Comparison of ENCODE assay signal across 8 mouse cellular contexts in the genomic region with DNA sequence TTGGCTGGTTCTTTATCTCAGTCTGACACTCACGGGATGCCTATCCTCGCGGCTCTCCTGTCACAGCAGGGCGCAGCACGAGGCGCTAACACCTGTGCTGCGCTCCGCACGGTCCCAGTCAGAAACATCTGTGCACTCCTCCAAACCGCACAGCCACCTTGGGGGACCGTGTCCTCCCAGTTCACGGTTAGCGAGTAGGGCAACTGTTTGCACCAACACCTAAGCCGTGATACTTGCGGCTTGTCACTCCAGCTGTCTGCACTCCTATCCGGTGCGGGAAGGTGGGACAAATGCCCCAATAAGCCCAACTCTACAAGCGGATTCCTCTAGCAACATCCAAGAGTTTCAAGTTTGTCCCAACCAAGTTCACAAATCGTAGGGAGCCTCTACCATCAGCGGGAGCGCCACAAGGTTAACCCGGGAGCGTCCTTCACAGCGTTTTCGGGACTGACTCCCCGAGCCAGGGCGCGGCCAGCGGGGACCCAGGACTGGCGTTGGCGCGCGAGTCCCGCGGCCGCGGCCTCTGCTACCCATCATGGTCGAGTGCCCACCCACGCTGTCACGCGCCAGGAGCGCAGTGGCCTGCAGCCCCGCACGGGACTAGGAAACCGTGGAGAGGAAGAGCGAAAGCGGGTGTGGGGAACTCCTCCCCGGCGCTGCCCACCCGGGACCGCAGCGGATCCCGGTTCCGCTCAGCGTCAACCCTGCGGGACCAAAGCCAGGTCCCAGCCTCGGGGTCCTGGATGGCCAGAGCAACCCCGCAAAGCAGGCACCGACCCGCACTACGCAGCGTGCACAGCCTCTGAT. TPM values are rescaled to one million over a fixed set of nuclear protein-coding genes. Genes with fewer than 3 reads are reported as not detected.
DNase-seq lines count a peak whose midpoint lies in the region; ATAC-seq and TF ChIP-seq lines count a peak whose summit lies in the region.

No protein-coding gene starts in this region.

- H3K9me3 ChIP-seq in embryonic facial prominence, embryonic 15.5 days (replicated peaks) = no peaks in the 10 kb centered on the region
- H3K9me3 ChIP-seq in hindbrain, embryonic 12.5 days (replicated peaks) = no peaks in the 10 kb centered on the region
- H3K9me3 ChIP-seq in liver, embryonic 14.5 days (ENCODE audit: control insufficient read depth, low read length) = no peaks in the 10 kb centered on the region
- no peaks in the 10 kb centered on the region for H3K9me3 ChIP-seq in neural tube, embryonic 12.5 days

- no peaks in the 10 kb centered on the region for H3K36me3 ChIP-seq in embryonic facial prominence, embryonic 15.5 days
- no peaks in the 10 kb centered on the region for H3K36me3 ChIP-seq in hindbrain, embryonic 12.5 days
- no peaks in the 10 kb centered on the region for H3K36me3 ChIP-seq in liver, embryonic 14.5 days (replicated peaks; ENCODE audit: control insufficient read depth, insufficient read depth, low read depth)
- H3K36me3 ChIP-seq in neural tube, embryonic 12.5 days = no peaks in the 10 kb centered on the region
- H3K36me3 ChIP-seq in thymus, adult 2 months (ENCODE audit: control insufficient read depth, insufficient read depth, low read length) = no peaks in the 10 kb centered on the region

- peak overlapping the region; percentile 94 for H3K27ac ChIP-seq in layer of hippocampus, adult 2 months
- H3K27ac ChIP-seq in embryonic facial prominence, embryonic 15.5 days (replicated peaks) = peak overlapping the region; percentile 97
- peak overlapping the region; percentile 81 for H3K27ac ChIP-seq in hindbrain, embryonic 12.5 days
- peak overlapping the region; percentile 19; the same call in 1 of the 2 replicates for H3K27ac ChIP-seq in liver, embryonic 14.5 days
- peak overlapping the region; percentile 57; the same call in 1 of the 2 replicates for H3K27ac ChIP-seq in neural tube, embryonic 12.5 days
- H3K27ac ChIP-seq in thymus, adult 2 months (ENCODE audit: control insufficient read depth, insufficient read depth, low read length) = 0 out of 2 replicates have a peak overlapping the region, but pooled peaks have one; percentile 5

- peak overlapping the region; percentile 94 for H3K9ac ChIP-seq in embryonic facial prominence, embryonic 15.5 days
- peak overlapping the region; percentile 59 for H3K9ac ChIP-seq in hindbrain, embryonic 12.5 days
- peak overlapping the region; percentile 73 for H3K9ac ChIP-seq in liver, embryonic 14.5 days (replicated peaks)
- H3K9ac ChIP-seq in neural tube, embryonic 12.5 days = peak overlapping the region; percentile 73

- ATAC-seq in embryonic facial prominence, embryonic 15.5 days (ENCODE audit: insufficient number of reproducible peaks, low FRiP score, low TSS enrichment, low read depth) = no peak; the same call in 1 of the 2 replicates
- peak; percentile 38 for ATAC-seq in hindbrain, embryonic 12.5 days (ENCODE audit: low FRiP score)
- ATAC-seq in liver, embryonic 14.5 days (ENCODE audit: insufficient read depth) = peak; percentile 70
- peak; percentile 4 for ATAC-seq in neural tube, embryonic 12.5 days (ENCODE audit: low FRiP score, low read depth)

- DNase-seq in layer of hippocampus, adult 2 months (ENCODE audit: low spot score in 2 of 2) = no peak
- no peak for DNase-seq in layer of hippocampus, adult 11-12 months (ENCODE audit: low spot score)
- peak; percentile 61 to 62 for DNase-seq in adrenal gland, adult 18-20 months (ENCODE audit: low spot score in 2 of 2)
- peak; percentile 32 to 52 (median 33) for DNase-seq in liver, embryonic 14.5 days (ENCODE audit: low read depth in 3 of 3, low spot score in 3 of 3)
- DNase-seq in thymus, adult 2 months = peak; percentile 80

- TF ChIP-seq POLR2A in thymus, adult 2 months (IDR thresholded peaks at IDR 0.05; ENCODE audit: control insufficient read depth, extremely low read depth, insufficient read depth, low read length, poor library complexity) = 0 out of 2 replicates have a peak, but pooled peaks have one; percentile 48

- peaks cover 34% of the 10 kb centered on the region for H3K4me1 ChIP-seq in embryonic facial prominence, embryonic 15.5 days
- H3K4me1 ChIP-seq in hindbrain, embryonic 12.5 days = peaks cover 10% of the 10 kb centered on the region
- H3K4me1 ChIP-seq in liver, embryonic 14.5 days (replicated peaks; ENCODE audit: control insufficient read depth in 2 of 2, insufficient read depth in 2 of 2, low read length in 1 of 2) = peaks cover 0 to 3% of the 10 kb centered on the region in 2 experiments; a peak in 2 of 4 replicates
- peaks cover 13% of the 10 kb centered on the region for H3K4me1 ChIP-seq in neural tube, embryonic 12.5 days
- H3K4me1 ChIP-seq in thymus, adult 2 months (replicated peaks; ENCODE audit: control insufficient read depth, insufficient read depth, low read length) = peaks cover 2% of the 10 kb centered on the region

- peak overlapping the region; percentile 90 for H3K4me3 ChIP-seq in layer of hippocampus, adult 2 months
- peak overlapping the region; percentile 93 for H3K4me3 ChIP-seq in embryonic facial prominence, embryonic 15.5 days (replicated peaks)
- H3K4me3 ChIP-seq in hindbrain, embryonic 12.5 days = peak overlapping the region; percentile 62
- H3K4me3 ChIP-seq in liver, embryonic 14.5 days (ENCODE audit: insufficient read depth in 1 of 2, low read depth in 2 of 2, low read length in 2 of 2) = peak overlapping the region; percentile 63 to 82
- H3K4me3 ChIP-seq in neural tube, embryonic 12.5 days = peak overlapping the region; percentile 71
- peak overlapping the region; percentile 66 for H3K4me3 ChIP-seq in thymus, adult 2 months (ENCODE audit: control insufficient read depth, insufficient read depth, low read length)

- no peak for TF ChIP-seq EP300 in liver, embryonic 14.5 days (IDR thresholded peaks at IDR 0.05; ENCODE audit: low read depth)

- TF ChIP-seq CTCF in layer of hippocampus, adult 2 months (conservative IDR thresholded peaks at IDR 0.05) = no peak
- no peak for TF ChIP-seq CTCF in liver, embryonic 14.5 days (IDR thresholded peaks at IDR 0.05; ENCODE audit: low read depth)
- TF ChIP-seq CTCF in thymus, adult 2 months (IDR thresholded peaks at IDR 0.05; ENCODE audit: borderline replicate concordance, control insufficient read depth, extremely low read depth, insufficient read depth, low read length, poor library complexity) = no peak

- peak overlapping the region; percentile 73 for H3K4me2 ChIP-seq in embryonic facial prominence, embryonic 15.5 days (replicated peaks)
- peak overlapping the region; percentile 97 for H3K4me2 ChIP-seq in hindbrain, embryonic 12.5 days (replicated peaks)
- peak overlapping the region; percentile 97 for H3K4me2 ChIP-seq in liver, embryonic 14.5 days (ENCODE audit: low read depth)
- H3K4me2 ChIP-seq in neural tube, embryonic 12.5 days (replicated peaks) = peak overlapping the region; percentile 99

- H3K27me3 ChIP-seq in embryonic facial prominence, embryonic 15.5 days = no peaks in the 10 kb centered on the region
- H3K27me3 ChIP-seq in hindbrain, embryonic 12.5 days = peaks cover 13% of the 10 kb centered on the region
- 0 out of 2 replicates have a peak, but pooled peaks cover 3% of the 10 kb centered on the region for H3K27me3 ChIP-seq in liver, embryonic 14.5 days (ENCODE audit: control insufficient read depth, insufficient read depth, low read length)
- H3K27me3 ChIP-seq in neural tube, embryonic 12.5 days (replicated peaks) = peaks cover 9% of the 10 kb centered on the region; the same call in 1 of the 2 replicates
- H3K27me3 ChIP-seq in thymus, adult 2 months (ENCODE audit: control insufficient read depth, insufficient read depth, low read length) = no peaks in the 10 kb centered on the region

- under 1% methylated on average over 62 of the region's 62 CpGs for WGBS in embryonic facial prominence, embryonic 15.5 days
- WGBS in hindbrain, embryonic 12.5 days = 2% methylated on average over 60 of the region's 62 CpGs
- WGBS in liver, embryonic 14.5 days (ENCODE audit: insufficient replicate concordance) = 1% methylated on average over 62 of the region's 62 CpGs
- WGBS in neural tube, embryonic 12.5 days = under 1% methylated on average over 62 of the region's 62 CpGs
- WGBS in thymus, adult 2 months = under 1% methylated on average over 62 of the region's 62 CpGs

RNA-seq across cellular contexts. Expression of gene Tgfbr3, which starts 0.8 kb away (rescaled TPM):
- total RNA-seq in layer of hippocampus, adult 2 months (2021) = 10 to 100 TPM; 19.8 to 21.4 TPM
- 100 to 1,000 TPM in 1 of 2 experiments, 10 to 100 TPM in 1; 91.0 to 172 TPM for total RNA-seq in adrenal gland, adult 18-20 months (2021)
- 37.3 and 38.7 TPM in 2 replicates for polyA plus RNA-seq in embryonic facial prominence, embryonic 15.5 days (2015; fragmentation: Nextera tagmentation; extraction: Ambion mirVana)
- polyA plus RNA-seq in hindbrain, embryonic 12.5 days (2016; fragmentation: Nextera tagmentation; extraction: Ambion mirVana) = 12.0 and 13.7 TPM in 2 replicates
- 3.1 and 4.3 TPM in 2 replicates for polyA plus RNA-seq in liver, embryonic 14.5 days (2012; rRNA removed)
- polyA plus RNA-seq in liver, embryonic 14.5 days (2014; fragmentation: Nextera tagmentation; extraction: Ambion mirVana) = 7.5 and 7.7 TPM in 2 replicates
- 7.7 and 8.8 TPM in 2 replicates for polyA plus RNA-seq in neural tube, embryonic 12.5 days (2016; fragmentation: Nextera tagmentation; extraction: Ambion mirVana)
- polyA plus RNA-seq in thymus, adult 2 months (2012; rRNA removed) = 20.7 and 23.9 TPM in 2 replicates

RNA-seq across cellular contexts. Expression of gene Brdt, which starts 42.3 kb away (rescaled TPM):
- 10 to 100 TPM; 16.2 to 17.3 TPM for total RNA-seq in layer of hippocampus, adult 2 months (2021)
- total RNA-seq in adrenal gland, adult 18-20 months (2021) = 1 to 10 TPM; 2.1 to 2.5 TPM
- polyA plus RNA-seq in embryonic facial prominence, embryonic 15.5 days (2015; fragmentation: Nextera tagmentation; extraction: Ambion mirVana) = 5.6 and 6.4 TPM in 2 replicates
- polyA plus RNA-seq in hindbrain, embryonic 12.5 days (2016; fragmentation: Nextera tagmentation; extraction: Ambion mirVana) = 2.7 and 2.9 TPM in 2 replicates
- 0.09 and 0.16 TPM in 2 replicates for polyA plus RNA-seq in liver, embryonic 14.5 days (2012; rRNA removed)
- 0.05 and 0.11 TPM in 2 replicates for polyA plus RNA-seq in liver, embryonic 14.5 days (2014; fragmentation: Nextera tagmentation; extraction: Ambion mirVana)
- 1.8 and 2.1 TPM in 2 replicates for polyA plus RNA-seq in neural tube, embryonic 12.5 days (2016; fragmentation: Nextera tagmentation; extraction: Ambion mirVana)
- 4.7 and 4.9 TPM in 2 replicates for polyA plus RNA-seq in thymus, adult 2 months (2012; rRNA removed)

Comparison
In these comparisons a context has a peak if more than half of its experiments do, and no peak if none do; other contexts are left out.
1. DNase-seq: peak in adrenal gland, adult 18-20 months (2 of 2), liver, embryonic 14.5 days (3 of 3) and thymus, adult 2 months (single experiment); none in layer of hippocampus, adult 2 months (0 of 2) and layer of hippocampus, adult 11-12 months (single experiment).
2. H3K27ac ChIP-seq: peak in every context shown above with its lines; median percentile 97 in embryonic facial prominence, embryonic 15.5 days; 94 in layer of hippocampus, adult 2 months; 81 in hindbrain, embryonic 12.5 days; 57 in neural tube, embryonic 12.5 days; 19 in liver, embryonic 14.5 days; 5 in thymus, adult 2 months.
3. Peak in every context shown above with its lines, with median percentiles within 50 percentile points of each other: H3K4me3 ChIP-seq, H3K4me2 ChIP-seq and H3K9ac ChIP-seq.